Mouse (Mus musculus): Measurements from ENCODE around the gene 1110002E22Rik.

Gene 1110002E22Rik

GRCm38 (mm10) chr3:138064732-138065645 lies at the start of gene 1110002E22Rik:
TSS of gene 1110002E22Rik (plus strand) at chr3:138065052.
- DNase-seq (ENCODE audit: low spot score) = no peak

GRCm38 (mm10) chr3:138016810-138017209 lies 48.0 kb upstream of the 1110002E22Rik start:
- no peak for DNase-seq (ENCODE audit: low spot score)

DNA sequence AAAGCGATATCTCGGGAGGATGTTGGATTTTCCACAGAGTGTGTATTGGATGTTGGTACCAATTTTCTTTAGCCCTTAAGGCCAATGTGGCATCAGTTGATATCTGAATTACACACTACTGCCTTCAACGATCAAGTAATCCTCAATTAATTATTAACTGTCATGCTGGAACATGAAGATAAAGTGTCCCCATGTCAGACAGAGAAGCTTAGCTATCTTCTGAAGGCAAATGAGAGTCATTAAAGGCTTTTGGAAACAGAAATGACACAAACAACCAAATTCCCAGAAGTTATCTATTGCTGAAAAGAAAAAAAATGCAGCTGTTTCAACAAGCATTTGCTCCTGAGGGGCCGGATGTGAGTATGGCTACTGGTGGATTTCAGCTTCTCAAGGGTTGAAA lies 42.8 kb upstream of the 1110002E22Rik start:
- DNase-seq (ENCODE audit: low spot score) = no peak

- no peak for DNase-seq (ENCODE audit: low spot score)
Observed at GRCm38 (mm10) chr3:138022651-138023050, 42.2 kb upstream of the 1110002E22Rik start.

- DNase-seq (ENCODE audit: low spot score) = no peak
Observed at GRCm38 (mm10) chr3:138026286-138026685, 38.6 kb upstream of the 1110002E22Rik start.

- DNase-seq (ENCODE audit: low spot score) = no peak
Observed at GRCm38 (mm10) chr3:138027575-138028362, 37.1 kb upstream of the 1110002E22Rik start.

GRCm38 (mm10) chr3:138029351-138029750 lies 35.5 kb upstream of the 1110002E22Rik start:
- DNase-seq (ENCODE audit: low spot score) = no peak

- no peak for DNase-seq (ENCODE audit: low spot score)
Observed at GRCm38 (mm10) chr3:138030563-138030962, 34.3 kb upstream of the 1110002E22Rik start.

- DNase-seq (ENCODE audit: low spot score) = no peak
Observed at GRCm38 (mm10) chr3:138033986-138034385, 30.9 kb upstream of the 1110002E22Rik start.

GRCm38 (mm10) chr3:138040938-138041337 lies 23.9 kb upstream of the 1110002E22Rik start:
- DNase-seq (ENCODE audit: low spot score) = no peak

- no peak for DNase-seq (ENCODE audit: low spot score)
Observed at GRCm38 (mm10) chr3:138041591-138042301, 23.1 kb upstream of the 1110002E22Rik start.

GRCm38 (mm10) chr3:138043316-138043715 lies 21.5 kb upstream of the 1110002E22Rik start:
- DNase-seq (ENCODE audit: low spot score) = no peak

GRCm38 (mm10) chr3:138049555-138049954 lies 15.3 kb upstream of the 1110002E22Rik start:
- no peak for DNase-seq (ENCODE audit: low spot score)

- no peak for DNase-seq (ENCODE audit: low spot score)
Observed at GRCm38 (mm10) chr3:138050772-138051171, 14.1 kb upstream of the 1110002E22Rik start.

DNA sequence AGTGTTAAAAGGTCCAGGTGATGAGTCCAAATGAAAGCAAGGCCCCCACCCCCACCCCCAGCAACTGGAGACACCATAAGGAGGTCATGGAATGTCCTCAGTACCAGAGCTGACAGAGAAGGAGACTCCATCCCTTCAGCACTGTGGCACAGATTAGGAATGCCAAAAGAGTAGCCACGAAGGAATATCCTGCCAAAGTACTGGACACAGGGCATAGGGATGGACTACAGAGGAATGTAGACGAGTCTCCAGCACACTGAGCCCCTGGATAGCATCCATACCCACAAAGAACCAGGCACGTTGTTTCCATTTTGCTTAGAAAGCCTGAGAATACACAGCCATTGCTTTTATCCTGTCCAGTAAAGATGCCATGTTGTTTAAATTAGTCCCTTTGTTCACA lies 13.4 kb upstream of the 1110002E22Rik start:
- no peak for DNase-seq (ENCODE audit: low spot score)

GRCm38 (mm10) chr3:138053969-138054368 lies 10.9 kb upstream of the 1110002E22Rik start:
- no peak for DNase-seq (ENCODE audit: low spot score)

- DNase-seq (ENCODE audit: low spot score) = no peak
Observed at GRCm38 (mm10) chr3:138056976-138057375, 7.9 kb upstream of the 1110002E22Rik start.

GRCm38 (mm10) chr3:138058226-138058625 lies 6.6 kb upstream of the 1110002E22Rik start:
- no peak for DNase-seq (ENCODE audit: low spot score)

DNA sequence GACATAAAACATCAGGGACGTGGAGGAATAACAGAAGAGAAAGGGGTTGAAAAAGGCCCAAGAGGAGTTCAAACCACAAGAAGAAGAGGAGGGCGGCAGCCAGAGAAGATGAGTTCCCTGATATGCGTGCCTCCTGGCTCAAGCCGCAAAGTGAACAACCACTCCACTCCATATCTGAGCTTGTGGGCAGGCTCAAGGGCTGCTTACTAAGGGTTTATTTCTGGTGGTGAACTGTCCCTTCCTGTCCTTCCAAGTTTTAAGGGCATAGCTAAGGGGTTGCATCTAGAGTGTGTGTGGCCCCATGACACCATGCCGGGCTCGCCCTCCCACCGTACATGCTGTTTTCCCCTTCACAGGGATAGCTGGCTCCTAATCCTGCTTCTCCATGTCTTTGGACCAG lies 4.4 kb upstream of the 1110002E22Rik start:
- DNase-seq (ENCODE audit: low spot score) = no peak

DNA sequence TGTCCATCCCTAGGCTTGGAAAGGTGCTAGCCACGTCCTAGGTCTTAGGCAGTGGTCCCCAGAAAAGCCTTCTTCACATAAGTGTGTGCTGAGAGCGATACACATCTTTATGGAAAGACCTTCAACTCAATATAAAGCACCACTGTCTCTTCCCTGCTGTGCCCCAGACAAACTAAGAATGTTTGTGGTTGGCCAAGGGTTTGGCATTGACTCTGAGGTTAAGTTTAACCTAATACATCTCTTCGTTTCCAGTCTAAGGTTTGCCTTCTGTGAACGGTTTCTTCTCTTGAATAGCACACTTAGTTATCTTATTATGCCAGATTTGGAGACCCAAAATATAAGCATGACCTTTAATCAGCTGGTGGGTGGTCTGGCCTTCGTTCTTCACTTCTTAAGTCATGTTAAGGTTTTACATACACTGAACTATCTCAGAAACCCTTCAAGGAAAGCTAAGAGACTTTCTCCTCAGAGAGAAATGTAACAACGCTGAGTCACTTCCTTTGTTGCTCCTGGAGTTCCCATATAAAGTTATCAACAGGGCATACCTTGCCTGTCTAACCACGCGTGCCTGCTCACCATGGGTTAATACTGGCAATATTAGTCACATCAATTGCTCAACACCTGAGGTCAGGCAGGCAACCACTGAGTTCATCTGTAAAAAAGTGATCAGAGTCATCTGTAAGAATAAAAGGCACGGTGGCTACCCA lies 3.5 kb upstream of the 1110002E22Rik start:
- no peak for DNase-seq (ENCODE audit: low spot score)

DNA sequence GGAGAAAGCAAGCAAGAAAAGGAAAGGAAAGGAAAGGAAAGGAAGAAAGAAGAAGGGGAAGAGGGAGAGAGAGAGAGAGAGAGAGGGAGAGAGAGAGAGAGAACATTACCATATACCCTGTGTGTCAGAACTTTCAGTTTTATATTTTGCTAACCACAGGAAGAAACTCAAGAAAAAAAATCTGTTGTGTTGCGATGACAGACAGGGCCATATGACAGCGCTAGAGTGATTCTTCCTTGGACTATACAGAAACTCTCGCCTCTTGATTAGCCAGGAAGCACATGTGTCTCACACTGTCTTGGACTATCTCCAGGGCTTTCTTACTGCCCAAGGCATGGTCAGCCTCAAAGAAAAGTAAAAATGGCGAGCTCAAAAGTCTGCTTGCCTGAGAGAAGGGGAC lies 2.2 kb upstream of the 1110002E22Rik start:
- DNase-seq (ENCODE audit: low spot score) = no peak
